Mouse (Mus musculus): ENCODE measurements around the gene Disc1. TPM values are rescaled to one million over a fixed set of nuclear protein-coding genes. Genes with fewer than 3 reads are reported as not detected.

The Disc1 gene
- polyA plus RNA-seq, 1 experiment from 2014 or later: 0.56 TPM

GRCm38 (mm10) chr8:125253505-125254180 lies 199.6 kb downstream of the Disc1 start:
- Histone ChIP-seq H3K27ac (no peak overlapping the region), H3K4me3 (ENCODE audit: inconsistent target) (no peak overlapping the region)
- 49% methylated on average over 10 of the region's 10 CpGs for WGBS (ENCODE audit: missing documents)

DNA sequence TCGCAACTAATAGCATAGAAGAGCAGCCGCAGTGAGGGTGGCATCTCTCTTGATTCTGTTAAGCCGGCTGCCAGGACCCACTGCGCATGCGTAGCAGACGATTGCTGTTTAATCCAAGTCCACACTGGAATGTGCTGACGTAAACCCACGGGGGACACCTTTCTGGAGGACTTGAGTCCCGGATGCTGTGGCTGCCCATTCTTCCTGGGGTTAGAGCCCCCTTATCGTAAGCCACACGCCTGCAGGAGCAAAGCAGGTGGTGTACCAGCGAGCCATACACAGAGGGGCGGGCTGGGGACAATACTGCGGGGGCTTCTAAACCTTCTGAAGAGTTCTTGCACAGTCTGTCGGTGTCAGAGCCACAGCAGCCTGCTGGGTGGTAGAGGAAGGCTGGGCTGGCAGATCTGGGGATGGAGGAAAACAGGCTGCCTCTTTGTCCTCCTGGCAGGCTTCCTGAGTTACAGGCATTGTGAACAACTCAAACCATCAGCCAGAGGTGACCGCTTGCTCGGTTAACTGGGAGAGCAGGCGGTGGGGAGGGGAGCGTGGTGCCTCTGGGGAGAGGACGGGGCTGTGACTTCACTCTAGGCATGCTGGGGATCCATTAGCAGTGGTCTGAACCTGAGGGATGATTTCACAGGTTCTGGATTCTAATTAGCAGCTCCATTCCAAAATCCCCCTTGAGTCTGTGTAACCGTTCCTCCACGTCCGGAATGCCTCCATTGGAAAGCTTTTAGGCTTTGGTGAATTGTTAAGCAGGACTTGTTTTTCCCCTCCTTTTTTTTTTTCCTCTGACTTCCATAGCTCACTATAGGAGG lies 200.4 kb downstream of the Disc1 start:
- Histone ChIP-seq H3K36me3 (ENCODE audit: inconsistent target) (no peaks in the 10 kb centered on the region), H3K4me3 (ENCODE audit: inconsistent target) (no peak overlapping the region; the same call in 1 of the 2 replicates), H3K27ac (no peak overlapping the region), H3K79me2 (ENCODE audit: inconsistent target) (no peaks in the 10 kb centered on the region)
- 34% methylated on average over 23 of the region's 23 CpGs for WGBS (ENCODE audit: missing documents)

More at GRCm38 (mm10) chr8:125253505-125254180, 199.6 kb downstream of the Disc1 start:
- no peaks in the 10 kb centered on the region for H3K79me2 ChIP-seq (ENCODE audit: inconsistent target)
- no peaks in the 10 kb centered on the region for H3K36me3 ChIP-seq (ENCODE audit: inconsistent target)

DNA sequence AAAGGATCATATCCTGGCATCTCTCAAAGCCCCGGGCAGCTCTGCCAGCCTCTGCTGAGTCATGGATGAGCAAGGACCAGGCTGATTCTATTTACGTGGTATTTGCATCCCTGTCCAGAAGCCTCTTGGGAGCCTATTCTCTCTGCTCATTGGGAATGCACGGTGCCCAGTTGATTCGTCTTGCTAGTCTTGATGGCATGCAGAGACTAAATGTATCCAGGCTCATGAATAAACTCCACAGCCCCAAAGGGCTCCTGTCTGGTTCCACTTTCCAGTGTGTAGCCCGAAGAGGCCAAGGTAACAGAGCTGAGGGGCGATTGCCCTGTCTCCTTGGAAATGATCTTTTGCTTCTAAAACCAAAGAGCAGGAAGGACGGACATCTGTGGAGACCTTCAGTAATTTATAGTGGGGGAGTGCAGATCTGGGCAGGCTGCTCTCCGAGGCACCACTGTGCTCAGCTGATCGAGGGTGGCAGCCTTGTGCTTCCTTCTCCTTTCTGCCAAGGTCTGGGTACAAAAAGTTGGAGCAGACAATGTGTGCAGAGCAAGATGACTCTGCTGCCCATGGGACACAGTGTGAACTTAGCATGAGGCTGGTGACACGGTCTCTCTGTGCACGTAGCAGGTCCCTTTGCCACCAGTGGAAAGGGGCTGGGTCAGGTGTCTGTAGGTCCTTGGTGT lies 201.2 kb downstream of the Disc1 start:
- no peaks in the 10 kb centered on the region for H3K36me3 ChIP-seq (ENCODE audit: inconsistent target)
- peak overlapping the region; percentile 10; the same call in 1 of the 2 replicates for H3K27ac ChIP-seq
- WGBS (ENCODE audit: missing documents): 25% methylated on average over 11 of the region's 11 CpGs
- H3K4me3 ChIP-seq (ENCODE audit: inconsistent target): no peak overlapping the region
- no peaks in the 10 kb centered on the region for H3K79me2 ChIP-seq (ENCODE audit: inconsistent target)

GRCm38 (mm10) chr8:125257660-125258059 lies 203.7 kb downstream of the Disc1 start:
- Histone ChIP-seq H3K36me3 (ENCODE audit: inconsistent target) (no peaks in the 10 kb centered on the region), H3K79me2 (ENCODE audit: inconsistent target) (no peaks in the 10 kb centered on the region), H3K4me3 (ENCODE audit: inconsistent target) (no peak overlapping the region), H3K27ac (no peak overlapping the region)
- 85% methylated on average over 2 of the region's 2 CpGs for WGBS (ENCODE audit: missing documents)

- H3K27ac ChIP-seq: no peak overlapping the region
- no peaks in the 10 kb centered on the region for H3K79me2 ChIP-seq (ENCODE audit: inconsistent target)
- no peak overlapping the region for H3K4me3 ChIP-seq (ENCODE audit: inconsistent target)
- 79% methylated on average over 8 of the region's 8 CpGs for WGBS (ENCODE audit: missing documents)
- no peaks in the 10 kb centered on the region for H3K36me3 ChIP-seq (ENCODE audit: inconsistent target)
These were observed 205.0 kb downstream of the Disc1 start for GRCm38 (mm10) chr8:125258806-125259500.

DNA sequence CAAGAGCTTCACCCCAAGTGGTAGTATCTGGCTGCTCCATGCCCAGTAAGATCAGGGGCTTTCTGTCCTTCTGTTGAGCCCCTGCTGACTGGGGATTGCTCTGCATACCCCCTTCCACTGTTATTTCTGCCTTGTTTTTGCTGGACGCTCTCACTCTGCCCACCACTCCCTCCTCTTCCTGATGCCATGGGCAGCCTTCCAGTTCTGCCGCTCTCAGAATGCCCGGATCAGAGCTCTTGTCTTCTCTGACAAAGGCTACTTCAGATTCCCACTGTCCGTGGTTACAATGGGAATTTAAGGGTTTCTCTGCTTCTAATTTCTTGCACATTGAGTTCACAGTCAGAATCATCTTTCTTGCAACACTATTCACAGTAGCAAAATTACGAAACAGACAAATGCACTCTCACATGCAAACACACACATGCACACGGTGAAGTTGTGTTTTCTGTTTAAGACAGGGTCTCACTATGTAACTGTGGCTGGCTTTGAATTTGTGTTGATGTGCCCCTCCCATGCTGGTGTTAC lies 214.2 kb downstream of the Disc1 start:
- H3K79me2 ChIP-seq (ENCODE audit: inconsistent target): no peaks in the 10 kb centered on the region
- WGBS (ENCODE audit: missing documents): 80% methylated on average over 6 of the region's 6 CpGs
- no peak overlapping the region for H3K27ac ChIP-seq
- H3K4me3 ChIP-seq (ENCODE audit: inconsistent target): no peak overlapping the region
- H3K36me3 ChIP-seq (ENCODE audit: inconsistent target): no peaks in the 10 kb centered on the region

- Histone ChIP-seq H3K27ac (no peak overlapping the region), H3K4me3 (ENCODE audit: inconsistent target) (no peak overlapping the region), H3K36me3 (ENCODE audit: inconsistent target) (no peaks in the 10 kb centered on the region), H3K79me2 (ENCODE audit: inconsistent target) (no peaks in the 10 kb centered on the region)
- 82% methylated on average over 7 of the region's 7 CpGs for WGBS (ENCODE audit: missing documents)
These were observed 216.3 kb downstream of the Disc1 start for GRCm38 (mm10) chr8:125270292-125270691.

DNA sequence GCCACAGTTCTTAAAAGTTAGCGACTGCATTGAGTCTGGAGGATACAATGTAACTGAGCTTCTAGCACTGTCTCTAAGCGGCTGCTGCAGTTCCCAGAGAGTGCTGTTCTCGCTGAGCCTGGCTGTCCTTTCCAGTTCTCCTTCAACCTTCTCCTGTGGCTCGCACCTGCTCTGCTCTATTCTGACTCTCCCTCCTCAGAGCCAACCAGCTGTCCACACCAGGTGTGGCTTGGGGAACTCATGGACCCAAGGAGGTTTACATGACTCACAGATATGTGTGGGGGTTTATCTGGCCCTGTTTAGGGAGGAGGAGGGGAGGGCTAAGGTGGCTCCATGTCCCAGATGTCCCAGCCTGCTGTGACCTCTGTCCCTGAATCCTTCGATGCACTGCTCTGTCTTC lies 217.4 kb downstream of the Disc1 start:
- 91% methylated on average over 5 of the region's 5 CpGs for WGBS (ENCODE audit: missing documents)
- H3K27ac ChIP-seq: no peak overlapping the region

GRCm38 (mm10) chr8:125272089-125272866 lies 218.3 kb downstream of the Disc1 start:
- Histone ChIP-seq H3K79me2 (ENCODE audit: inconsistent target) (no peaks in the 10 kb centered on the region), H3K4me3 (ENCODE audit: inconsistent target) (no peak overlapping the region), H3K27ac (no peak overlapping the region), H3K36me3 (ENCODE audit: inconsistent target) (no peaks in the 10 kb centered on the region)
- WGBS (ENCODE audit: missing documents): 61% methylated on average over 13 of the region's 13 CpGs

More for the DNA sequence above, 217.4 kb downstream of the Disc1 start:
- H3K79me2 ChIP-seq (ENCODE audit: inconsistent target): no peaks in the 10 kb centered on the region
- H3K36me3 ChIP-seq (ENCODE audit: inconsistent target): no peaks in the 10 kb centered on the region
- H3K4me3 ChIP-seq (ENCODE audit: inconsistent target): no peak overlapping the region

DNA sequence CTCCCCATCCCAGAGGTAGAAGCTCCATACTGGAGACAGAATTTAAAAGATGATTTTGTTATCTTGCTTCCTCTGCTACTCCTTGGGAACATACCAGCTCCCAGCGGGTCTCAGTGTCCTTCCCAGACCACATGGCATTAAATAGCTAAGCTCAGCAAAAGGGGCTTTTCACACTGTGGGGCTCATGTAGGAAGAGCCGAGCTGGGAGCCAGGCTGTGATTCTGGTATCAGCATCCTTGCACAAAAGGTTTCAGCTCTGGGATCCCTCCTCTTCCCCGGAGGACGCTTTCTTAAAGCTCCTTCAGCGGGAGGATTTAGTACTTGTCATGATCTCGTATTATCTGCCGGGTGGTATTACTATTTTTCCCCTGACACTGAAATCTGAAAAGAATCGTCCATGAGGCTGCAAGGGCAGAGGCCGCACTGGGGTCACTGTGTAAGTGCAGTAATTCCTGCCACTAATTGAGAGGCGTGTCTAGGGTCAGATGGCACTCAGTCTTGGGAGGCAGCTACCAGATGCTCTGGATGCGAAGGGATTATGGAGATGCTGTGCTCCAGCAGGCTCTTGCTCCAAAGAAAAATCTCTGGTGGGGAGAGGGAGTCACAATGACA lies 223.2 kb downstream of the Disc1 start:
- 88% methylated on average over 11 of the region's 11 CpGs for WGBS (ENCODE audit: missing documents)
- no peak overlapping the region for H3K4me3 ChIP-seq (ENCODE audit: inconsistent target)
- no peaks in the 10 kb centered on the region for H3K36me3 ChIP-seq (ENCODE audit: inconsistent target)
- H3K27ac ChIP-seq: no peak overlapping the region
- H3K79me2 ChIP-seq (ENCODE audit: inconsistent target): no peaks in the 10 kb centered on the region

DNA sequence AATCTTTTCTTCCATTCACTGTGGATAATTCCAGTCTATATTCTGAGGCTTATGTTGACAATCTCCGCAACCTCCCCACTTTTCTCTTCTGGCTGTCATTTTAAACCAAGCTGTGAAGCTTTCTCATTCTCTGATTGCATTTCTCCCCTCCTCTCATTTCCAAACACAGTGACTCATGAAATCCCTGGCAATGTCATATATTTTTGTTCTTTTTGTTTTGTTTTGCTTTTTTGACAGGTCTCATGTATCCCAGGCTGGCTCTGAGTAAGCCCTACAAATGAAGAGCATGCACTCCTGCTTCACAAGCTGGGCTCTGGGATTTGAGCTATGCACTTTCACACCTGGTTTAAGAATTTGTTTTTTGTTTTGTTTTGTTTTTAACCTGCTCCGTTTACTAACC lies 225.2 kb downstream of the Disc1 start:
- Histone ChIP-seq H3K27ac (no peak overlapping the region), H3K36me3 (ENCODE audit: inconsistent target) (no peaks in the 10 kb centered on the region)
- WGBS (ENCODE audit: missing documents): 97% methylated on average over 2 of the region's 2 CpGs

GRCm38 (mm10) chr8:125279892-125280291 lies 225.9 kb downstream of the Disc1 start:
- H3K36me3 ChIP-seq (ENCODE audit: inconsistent target): no peaks in the 10 kb centered on the region
- no peak overlapping the region for H3K27ac ChIP-seq
- 99% methylated on average over 4 of the region's 4 CpGs for WGBS (ENCODE audit: missing documents)
- H3K79me2 ChIP-seq (ENCODE audit: inconsistent target): no peaks in the 10 kb centered on the region
- no peak overlapping the region for H3K4me3 ChIP-seq (ENCODE audit: inconsistent target)

More for the DNA sequence above, 225.2 kb downstream of the Disc1 start:
- H3K79me2 ChIP-seq (ENCODE audit: inconsistent target): no peaks in the 10 kb centered on the region
- no peak overlapping the region for H3K4me3 ChIP-seq (ENCODE audit: inconsistent target)

DNA sequence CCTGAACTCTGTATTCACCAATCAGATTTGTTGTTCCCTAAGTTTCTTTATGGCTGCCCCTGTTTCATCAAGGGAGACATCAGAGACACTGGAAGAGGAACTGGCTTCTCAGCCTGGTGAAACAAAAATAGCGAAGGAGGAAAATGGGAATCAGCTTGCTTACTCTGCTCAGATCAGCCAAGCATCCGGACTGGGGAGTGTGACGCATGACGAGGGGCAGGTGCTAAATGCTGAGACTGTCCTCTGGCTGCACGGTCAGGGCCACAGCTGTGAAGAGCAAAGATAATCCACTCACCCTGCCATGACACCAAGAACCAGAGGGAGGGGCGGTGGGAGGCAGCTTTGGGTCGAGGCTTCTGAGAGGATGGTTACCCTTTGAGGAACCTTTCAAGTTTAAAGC lies 228.5 kb downstream of the Disc1 start:
- Histone ChIP-seq H3K36me3 (ENCODE audit: inconsistent target) (no peaks in the 10 kb centered on the region), H3K27ac (peak overlapping the region; percentile 69), H3K79me2 (ENCODE audit: inconsistent target) (no peaks in the 10 kb centered on the region), H3K4me3 (ENCODE audit: inconsistent target) (no peak overlapping the region)
- 47% methylated on average over 7 of the region's 7 CpGs for WGBS (ENCODE audit: missing documents)

All from macrophage (primary cell).